Mouse (Mus musculus): ENCODE data around the gene Txnip.

DNA sequence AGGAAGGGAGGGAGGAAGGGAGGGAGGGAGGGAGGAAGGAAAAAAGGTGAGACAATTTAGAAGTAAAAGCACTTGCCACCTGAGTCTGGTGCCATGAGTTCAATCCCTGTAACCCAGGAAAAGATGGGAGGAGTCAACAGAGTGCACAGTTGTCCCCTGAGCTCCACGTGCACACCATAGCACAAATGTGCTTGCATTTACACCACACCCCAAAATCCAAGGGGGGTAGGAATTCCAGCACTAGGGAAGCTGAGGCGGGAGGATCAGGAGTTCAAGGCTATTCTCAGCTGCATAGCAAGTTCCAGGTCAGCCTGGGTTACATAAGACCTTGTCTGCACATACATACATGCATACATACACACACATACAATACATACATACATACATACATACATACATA is 13.6 kb downstream of the Txnip start:
- no peak for TF ChIP-seq POLR2A (IDR thresholded peaks at IDR 0.05; ENCODE audit: insufficient read length, low read depth)
- no peak for TF ChIP-seq MYOG (IDR thresholded peaks at IDR 0.05; ENCODE audit: control insufficient read depth in 1 of 3, insufficient read depth in 1 of 3, insufficient read length in 2 of 3, low read depth in 2 of 3)
- TF ChIP-seq POLR2AphosphoS2 (IDR thresholded peaks at IDR 0.05; ENCODE audit: insufficient read length, low read depth) = no peak

Measured in myocyte (in vitro differentiated cells).